Mouse (Mus musculus): ENCODE data around the gene Ints3. TPM values are rescaled to one million over a fixed set of nuclear protein-coding genes. Genes with fewer than 3 reads are reported as not detected.
"Not testable (repeated sequence)": the region's sequence is repeated elsewhere in the genome, so short reads cannot be mapped to it uniquely, and the experiment has no call there.

Gene Ints3
- polyA plus RNA-seq, 1 experiment from 2014 or later = 31.7 TPM

DNA sequence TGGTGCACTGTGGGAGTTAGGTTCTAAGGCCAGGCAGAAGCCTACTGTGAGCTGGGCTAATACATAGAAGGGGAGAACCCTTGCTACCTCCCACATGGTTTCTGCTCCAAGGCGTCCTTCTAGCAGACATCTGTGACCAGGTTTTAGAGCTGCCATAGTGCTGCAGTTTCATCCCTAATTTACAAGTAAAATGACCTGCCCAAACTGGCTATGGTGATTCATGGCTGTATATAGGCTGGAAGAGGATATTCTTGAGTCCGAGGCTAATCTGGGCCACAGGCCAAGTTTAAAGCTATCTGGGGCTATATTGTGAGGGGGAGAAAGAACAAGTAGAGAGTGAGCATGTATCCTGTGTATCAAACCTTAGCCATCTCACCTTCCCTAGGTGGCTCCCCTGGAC lies 64.4 kb downstream of the Ints3 start:
- Histone ChIP-seq H3K9me3 (ENCODE audit: control insufficient read depth, low read length) (no peaks in the 10 kb centered on the region), H3K4me1 (replicated peaks; ENCODE audit: control insufficient read depth, insufficient read depth, low read length) (no peaks in the 10 kb centered on the region), H3K4me2 (ENCODE audit: low read length) (no peak overlapping the region), H3K9ac (ENCODE audit: low read length) (no peak overlapping the region), H3K27me3 (replicated peaks; ENCODE audit: control insufficient read depth, insufficient read depth, low read length) (no peaks in the 10 kb centered on the region), H3K36me3 (ENCODE audit: control insufficient read depth, insufficient read depth, low read length) (no peaks in the 10 kb centered on the region), H3K4me3 (ENCODE audit: low read depth, low read length) (no peak overlapping the region), H3K27ac (ENCODE audit: low read depth) (no peak overlapping the region)
- WGBS = 34% methylated on average over 2 of the region's 2 CpGs
- ATAC-seq (replicated peaks; ENCODE audit: low FRiP score, low TSS enrichment, low read depth) = no peak
- DNase-seq (ENCODE audit: low spot score) = no peak

GRCm38 (mm10) chr3:90367001-90367632 lies 66.3 kb downstream of the Ints3 start:
- Histone ChIP-seq H3K27me3 (replicated peaks; ENCODE audit: control insufficient read depth, insufficient read depth, low read length) (no peaks in the 10 kb centered on the region), H3K27ac (ENCODE audit: low read depth) (no peak overlapping the region), H3K4me1 (replicated peaks; ENCODE audit: control insufficient read depth, insufficient read depth, low read length) (no peaks in the 10 kb centered on the region), H3K9ac (ENCODE audit: low read length) (no peak overlapping the region), H3K36me3 (ENCODE audit: control insufficient read depth, insufficient read depth, low read length) (peaks cover 3% of the 10 kb centered on the region; the same call in 1 of the 2 replicates), H3K4me3 (ENCODE audit: low read depth, low read length) (no peak overlapping the region), H3K4me2 (ENCODE audit: low read length) (no peak overlapping the region), H3K9me3 (ENCODE audit: control insufficient read depth, low read length) (no peaks in the 10 kb centered on the region)
- 82% methylated on average over 5 of the region's 5 CpGs for WGBS
- DNase-seq (ENCODE audit: low spot score) (no peak), ATAC-seq (replicated peaks; ENCODE audit: low FRiP score, low TSS enrichment, low read depth) (no peak; the same call in 1 of the 2 replicates)

DNA sequence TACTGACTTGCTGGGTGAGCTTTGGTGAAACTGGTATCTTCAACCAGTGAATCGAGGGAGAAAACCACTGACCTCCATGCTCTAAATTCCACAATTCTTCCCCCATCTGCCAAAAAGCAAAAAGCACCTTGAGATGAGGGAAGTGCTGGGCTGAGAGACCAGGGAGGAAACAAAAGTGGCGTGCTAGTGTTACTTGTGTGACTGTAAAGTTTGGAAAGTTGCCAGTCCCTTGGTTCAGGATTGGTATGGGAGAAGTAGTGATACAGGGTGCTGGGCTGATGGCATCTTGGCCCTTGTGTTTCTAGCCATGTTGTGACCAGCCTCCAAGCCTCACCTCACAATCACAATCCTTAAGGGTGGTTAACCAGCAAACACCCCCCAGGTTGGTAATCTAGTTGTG lies 71.1 kb downstream of the Ints3 start:
- no peak overlapping the region for H3K27ac ChIP-seq (ENCODE audit: low read depth)
- peaks cover 34% of the 10 kb centered on the region for H3K36me3 ChIP-seq (ENCODE audit: control insufficient read depth, insufficient read depth, low read length)
- H3K9me3 ChIP-seq (ENCODE audit: control insufficient read depth, low read length) = no peaks in the 10 kb centered on the region
- no peak overlapping the region for H3K9ac ChIP-seq (ENCODE audit: low read length)
- H3K4me2 ChIP-seq (ENCODE audit: low read length) = no peak overlapping the region
- DNase-seq (ENCODE audit: low spot score) (no peak), ATAC-seq (replicated peaks; ENCODE audit: low FRiP score, low TSS enrichment, low read depth) (no peak)
- no peaks in the 10 kb centered on the region for H3K4me1 ChIP-seq (replicated peaks; ENCODE audit: control insufficient read depth, insufficient read depth, low read length)
- H3K27me3 ChIP-seq (replicated peaks; ENCODE audit: control insufficient read depth, insufficient read depth, low read length) = no peaks in the 10 kb centered on the region
- WGBS = 81% methylated on average over 2 of the region's 2 CpGs
- no peak overlapping the region for H3K4me3 ChIP-seq (ENCODE audit: low read depth, low read length)

- DNase-seq (ENCODE audit: low spot score) (no peak), ATAC-seq (replicated peaks; ENCODE audit: low FRiP score, low TSS enrichment, low read depth) (no peak)
- no peaks in the 10 kb centered on the region for H3K27me3 ChIP-seq (replicated peaks; ENCODE audit: control insufficient read depth, insufficient read depth, low read length)
- no peak overlapping the region for H3K9ac ChIP-seq (ENCODE audit: low read length)
- H3K9me3 ChIP-seq (ENCODE audit: control insufficient read depth, low read length) = no peaks in the 10 kb centered on the region
- peaks cover 42% of the 10 kb centered on the region for H3K36me3 ChIP-seq (ENCODE audit: control insufficient read depth, insufficient read depth, low read length)
- 79% methylated on average over 4 of the region's 4 CpGs for WGBS
- H3K4me1 ChIP-seq (replicated peaks; ENCODE audit: control insufficient read depth, insufficient read depth, low read length) = no peaks in the 10 kb centered on the region
- no peak overlapping the region for H3K4me3 ChIP-seq (ENCODE audit: low read depth, low read length)
- no peak overlapping the region for H3K4me2 ChIP-seq (ENCODE audit: low read length)
- no peak overlapping the region for H3K27ac ChIP-seq (ENCODE audit: low read depth)
These were observed 71.9 kb downstream of the Ints3 start for GRCm38 (mm10) chr3:90361476-90361875.

DNA sequence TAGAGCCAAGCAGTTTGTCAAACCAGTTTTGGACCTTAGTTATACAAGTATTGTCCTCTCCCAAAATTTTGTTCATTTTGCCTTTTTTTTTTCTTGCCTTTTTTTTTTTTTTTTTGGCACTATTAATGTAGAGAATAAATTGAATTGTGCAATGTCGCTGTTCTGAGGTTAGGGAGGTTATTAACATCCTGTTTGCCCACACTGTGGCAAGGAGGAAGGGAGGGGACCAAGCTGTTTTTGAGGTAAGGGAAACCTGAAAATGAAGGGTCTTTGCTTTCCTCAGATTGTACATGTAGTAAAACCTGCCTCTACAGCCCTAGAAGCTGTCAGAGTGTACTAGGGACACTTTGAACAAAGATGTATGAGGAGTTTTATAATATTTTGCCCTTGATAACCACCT lies 74.2 kb downstream of the Ints3 start:
- Histone ChIP-seq H3K36me3 (ENCODE audit: control insufficient read depth, insufficient read depth, low read length) (peaks cover 65% of the 10 kb centered on the region), H3K4me3 (ENCODE audit: low read depth, low read length) (no peak overlapping the region), H3K4me1 (replicated peaks; ENCODE audit: control insufficient read depth, insufficient read depth, low read length) (no peaks in the 10 kb centered on the region), H3K9me3 (ENCODE audit: control insufficient read depth, low read length) (no peaks in the 10 kb centered on the region), H3K27ac (ENCODE audit: low read depth) (no peak overlapping the region), H3K9ac (ENCODE audit: low read length) (no peak overlapping the region), H3K4me2 (ENCODE audit: low read length) (no peak overlapping the region), H3K27me3 (replicated peaks; ENCODE audit: control insufficient read depth, insufficient read depth, low read length) (no peaks in the 10 kb centered on the region)
- 92% methylated on average over 1 of the region's 1 CpGs for WGBS
- DNase-seq (ENCODE audit: low spot score) (no peak), ATAC-seq (replicated peaks; ENCODE audit: low FRiP score, low TSS enrichment, low read depth) (no peak)

- WGBS = 92% methylated on average over 7 of the region's 7 CpGs
- peaks cover 78% of the 10 kb centered on the region for H3K36me3 ChIP-seq (ENCODE audit: control insufficient read depth, insufficient read depth, low read length)
- ATAC-seq (replicated peaks; ENCODE audit: low FRiP score, low TSS enrichment, low read depth) = no peak
These were observed 75.5 kb downstream of the Ints3 start for GRCm38 (mm10) chr3:90357959-90358358.

GRCm38 (mm10) chr3:90347847-90348246 lies 85.6 kb downstream of the Ints3 start:
- Histone ChIP-seq H3K27ac (ENCODE audit: low read depth) (no peak overlapping the region), H3K36me3 (ENCODE audit: control insufficient read depth, insufficient read depth, low read length) (peaks cover 69% of the 10 kb centered on the region), H3K4me2 (ENCODE audit: low read length) (no peak overlapping the region), H3K9me3 (ENCODE audit: control insufficient read depth, low read length) (no peaks in the 10 kb centered on the region), H3K4me1 (replicated peaks; ENCODE audit: control insufficient read depth, insufficient read depth, low read length) (no peaks in the 10 kb centered on the region), H3K27me3 (replicated peaks; ENCODE audit: control insufficient read depth, insufficient read depth, low read length) (no peaks in the 10 kb centered on the region), H3K4me3 (ENCODE audit: low read depth, low read length) (no peak overlapping the region), H3K9ac (ENCODE audit: low read length) (no peak overlapping the region)
- no peak for ATAC-seq (replicated peaks; ENCODE audit: low FRiP score, low TSS enrichment, low read depth)
- DNase-seq (ENCODE audit: low spot score) = no peak
- WGBS = 95% methylated on average over 4 of the region's 4 CpGs

More at GRCm38 (mm10) chr3:90357959-90358358, 75.5 kb downstream of the Ints3 start:
- no peaks in the 10 kb centered on the region for H3K4me1 ChIP-seq (replicated peaks; ENCODE audit: control insufficient read depth, insufficient read depth, low read length)
- DNase-seq (ENCODE audit: low spot score) = no peak
- H3K4me2 ChIP-seq (ENCODE audit: low read length) = no peak overlapping the region
- no peaks in the 10 kb centered on the region for H3K27me3 ChIP-seq (replicated peaks; ENCODE audit: control insufficient read depth, insufficient read depth, low read length)
- no peak overlapping the region for H3K9ac ChIP-seq (ENCODE audit: low read length)
- H3K4me3 ChIP-seq (ENCODE audit: low read depth, low read length) = no peak overlapping the region
- H3K9me3 ChIP-seq (ENCODE audit: control insufficient read depth, low read length) = no peaks in the 10 kb centered on the region
- H3K27ac ChIP-seq (ENCODE audit: low read depth) = no peak overlapping the region

GRCm38 (mm10) chr3:90342853-90343252 lies 90.6 kb downstream of the Ints3 start:
- not testable (repeated sequence) for H3K27ac ChIP-seq (ENCODE audit: low read depth)
- 64% methylated on average over 2 of the region's 2 CpGs for WGBS

More at GRCm38 (mm10) chr3:90342853-90343252, 90.6 kb downstream of the Ints3 start:
- not testable (repeated sequence) for H3K4me1 ChIP-seq (replicated peaks; ENCODE audit: control insufficient read depth, insufficient read depth, low read length); H3K4me2 ChIP-seq (ENCODE audit: low read length); DNase-seq (ENCODE audit: low spot score); H3K4me3 ChIP-seq (ENCODE audit: low read depth, low read length); H3K27me3 ChIP-seq (replicated peaks; ENCODE audit: control insufficient read depth, insufficient read depth, low read length); H3K9ac ChIP-seq (ENCODE audit: low read length); ATAC-seq (replicated peaks; ENCODE audit: low FRiP score, low TSS enrichment, low read depth); H3K9me3 ChIP-seq (ENCODE audit: control insufficient read depth, low read length)
- peaks cover 46% of the 10 kb centered on the region for H3K36me3 ChIP-seq (ENCODE audit: control insufficient read depth, insufficient read depth, low read length)
